Mouse (Mus musculus): ENCODE data around the gene Ipcef1. TPM values are rescaled to one million over a fixed set of nuclear protein-coding genes. Genes with fewer than 3 reads are reported as not detected.

The Ipcef1 gene
- polyA plus RNA-seq, 1 experiment from 2014 or later, result 0.46 TPM

DNA sequence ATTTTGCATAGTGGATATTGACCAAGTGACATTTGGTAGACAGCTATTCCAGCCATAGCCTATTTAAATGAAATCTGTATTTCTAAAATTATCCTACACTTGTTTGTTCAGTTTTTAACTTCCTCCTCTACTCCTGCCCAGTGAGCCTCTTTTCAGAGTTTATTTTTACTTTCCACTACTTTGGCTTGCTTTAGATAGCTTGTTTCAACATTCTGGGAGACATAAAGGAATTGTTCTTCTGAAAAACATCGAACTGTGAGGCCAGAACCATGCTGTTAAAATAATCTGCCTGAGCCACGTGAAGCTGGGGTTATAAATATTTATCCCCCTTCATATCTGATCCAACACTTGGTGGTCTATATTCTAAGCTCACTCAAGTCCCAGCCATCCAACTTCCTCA lies 121.4 kb downstream of the Ipcef1 start:
- no peak overlapping the region for H3K9ac ChIP-seq (ENCODE audit: low read depth, low read length)
- no peak overlapping the region for H3K4me2 ChIP-seq (ENCODE audit: low read depth, low read length)
- no peaks in the 10 kb centered on the region for H3K4me1 ChIP-seq (ENCODE audit: control insufficient read depth, insufficient read depth, low read length)
- H3K27me3 ChIP-seq (replicated peaks; ENCODE audit: control insufficient read depth, insufficient read depth, low read length), result no peaks in the 10 kb centered on the region
- H3K4me3 ChIP-seq (ENCODE audit: low read depth, low read length), result no peak overlapping the region
- no peak for ATAC-seq (ENCODE audit: low read depth)
- no peak overlapping the region for H3K27ac ChIP-seq (replicated peaks; ENCODE audit: low read depth, low read length)
- DNase-seq (ENCODE audit: low spot score), result no peak
- WGBS, result 57% methylated on average over 2 of the region's 2 CpGs
- no peaks in the 10 kb centered on the region for H3K9me3 ChIP-seq (ENCODE audit: control insufficient read depth, low read length)
- no peaks in the 10 kb centered on the region for H3K36me3 ChIP-seq (ENCODE audit: control insufficient read depth, insufficient read depth, low read length)

DNA sequence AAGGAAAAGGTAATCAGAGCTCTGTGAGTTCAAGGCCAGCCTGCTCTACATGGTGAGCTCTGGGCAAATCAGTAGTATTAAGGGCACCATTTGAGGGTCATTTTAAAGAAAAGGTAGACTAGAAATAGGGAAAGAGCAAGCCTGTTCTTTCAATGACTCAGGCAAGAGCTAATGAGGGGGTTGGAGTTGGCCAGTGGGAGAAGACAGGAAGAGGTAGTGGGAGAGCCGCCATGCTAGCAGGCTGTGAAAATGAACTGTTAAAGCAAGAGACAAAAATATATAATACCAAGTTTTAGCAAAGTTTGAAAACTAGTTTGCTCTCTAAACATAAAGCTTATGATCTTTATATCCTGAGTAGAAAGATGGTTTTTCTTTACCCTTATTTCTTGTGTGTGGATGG lies 121.9 kb downstream of the Ipcef1 start:
- Histone ChIP-seq H3K9ac (ENCODE audit: low read depth, low read length) (no peak overlapping the region), H3K4me3 (ENCODE audit: low read depth, low read length) (no peak overlapping the region), H3K4me1 (ENCODE audit: control insufficient read depth, insufficient read depth, low read length) (no peaks in the 10 kb centered on the region), H3K9me3 (ENCODE audit: control insufficient read depth, low read length) (no peaks in the 10 kb centered on the region), H3K4me2 (ENCODE audit: low read depth, low read length) (no peak overlapping the region), H3K36me3 (ENCODE audit: control insufficient read depth, insufficient read depth, low read length) (no peaks in the 10 kb centered on the region), H3K27me3 (replicated peaks; ENCODE audit: control insufficient read depth, insufficient read depth, low read length) (no peaks in the 10 kb centered on the region), H3K27ac (replicated peaks; ENCODE audit: low read depth, low read length) (no peak overlapping the region)
- ATAC-seq (ENCODE audit: low read depth) (no peak), DNase-seq (ENCODE audit: low spot score) (no peak)
- WGBS, result 97% methylated on average over 1 of the region's 1 CpGs

DNA sequence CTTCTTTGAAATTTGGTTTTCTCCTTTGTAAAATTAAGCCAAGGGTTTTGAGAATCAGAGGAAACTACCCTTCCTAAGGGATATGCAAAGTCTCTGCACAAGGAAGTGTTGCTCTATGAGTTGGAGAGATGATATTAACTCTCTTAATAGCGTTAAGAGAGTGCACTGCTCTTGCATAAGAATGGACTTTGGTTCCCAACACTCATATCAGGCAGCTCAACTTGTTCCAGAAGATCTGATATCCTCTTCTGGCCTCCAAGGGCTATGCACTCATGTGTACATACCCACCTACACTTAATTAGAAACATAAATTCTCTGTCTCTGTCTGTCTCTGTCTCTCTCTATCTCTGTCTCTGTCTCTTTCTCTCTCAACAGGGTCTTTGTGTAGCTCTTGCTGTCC lies 123.4 kb downstream of the Ipcef1 start:
- ATAC-seq (ENCODE audit: low read depth) (no peak), DNase-seq (ENCODE audit: low spot score) (no peak)
- Histone ChIP-seq H3K4me1 (ENCODE audit: control insufficient read depth, insufficient read depth, low read length) (no peaks in the 10 kb centered on the region), H3K27me3 (replicated peaks; ENCODE audit: control insufficient read depth, insufficient read depth, low read length) (no peaks in the 10 kb centered on the region), H3K9ac (ENCODE audit: low read depth, low read length) (no peak overlapping the region), H3K4me2 (ENCODE audit: low read depth, low read length) (no peak overlapping the region), H3K36me3 (ENCODE audit: control insufficient read depth, insufficient read depth, low read length) (no peaks in the 10 kb centered on the region), H3K4me3 (ENCODE audit: low read depth, low read length) (no peak overlapping the region), H3K9me3 (ENCODE audit: control insufficient read depth, low read length) (no peaks in the 10 kb centered on the region), H3K27ac (replicated peaks; ENCODE audit: low read depth, low read length) (no peak overlapping the region)
- WGBS, result 72% methylated on average over 1 of the region's 1 CpGs

DNA sequence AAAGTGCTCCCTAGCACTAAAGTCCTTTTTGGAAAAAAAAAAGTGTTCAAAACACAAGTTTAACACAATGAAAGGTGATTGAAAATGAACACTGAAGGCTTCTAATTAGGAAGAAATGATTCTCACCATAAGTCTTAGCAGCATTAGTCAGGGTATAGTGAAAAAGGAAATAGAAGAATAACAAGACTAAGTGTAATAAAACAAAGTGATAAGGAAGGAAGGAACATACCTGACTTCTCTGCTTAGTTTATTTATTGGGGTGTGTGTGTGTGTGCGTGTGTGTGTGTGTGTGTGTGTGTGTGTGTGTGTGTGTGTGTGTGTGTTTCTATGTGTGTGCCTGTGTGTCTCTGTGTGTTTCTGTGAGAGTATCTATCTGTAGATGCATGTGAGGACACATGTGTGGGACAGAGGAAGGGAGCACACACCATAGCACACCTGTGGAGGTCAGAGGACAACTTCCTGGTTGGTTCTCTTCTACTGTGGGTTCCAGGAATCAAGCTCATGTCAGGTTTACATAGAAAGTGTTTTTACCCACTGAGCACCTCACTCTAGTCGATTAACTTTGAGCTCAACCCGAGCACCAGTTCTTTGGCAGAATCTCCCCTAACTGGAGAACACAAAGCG lies 124.6 kb downstream of the Ipcef1 start:
- DNase-seq (ENCODE audit: low spot score) (no peak), ATAC-seq (ENCODE audit: low read depth) (no peak)
- no peak overlapping the region for H3K4me2 ChIP-seq (ENCODE audit: low read depth, low read length)
- no peaks in the 10 kb centered on the region for H3K27me3 ChIP-seq (replicated peaks; ENCODE audit: control insufficient read depth, insufficient read depth, low read length)
- H3K9ac ChIP-seq (ENCODE audit: low read depth, low read length), result no peak overlapping the region
- no peak overlapping the region for H3K4me3 ChIP-seq (ENCODE audit: low read depth, low read length)
- H3K9me3 ChIP-seq (ENCODE audit: control insufficient read depth, low read length), result no peaks in the 10 kb centered on the region
- no peaks in the 10 kb centered on the region for H3K4me1 ChIP-seq (ENCODE audit: control insufficient read depth, insufficient read depth, low read length)
- H3K27ac ChIP-seq (replicated peaks; ENCODE audit: low read depth, low read length), result no peak overlapping the region
- H3K36me3 ChIP-seq (ENCODE audit: control insufficient read depth, insufficient read depth, low read length), result no peaks in the 10 kb centered on the region
- 79% methylated on average over 4 of the region's 4 CpGs for WGBS

DNA sequence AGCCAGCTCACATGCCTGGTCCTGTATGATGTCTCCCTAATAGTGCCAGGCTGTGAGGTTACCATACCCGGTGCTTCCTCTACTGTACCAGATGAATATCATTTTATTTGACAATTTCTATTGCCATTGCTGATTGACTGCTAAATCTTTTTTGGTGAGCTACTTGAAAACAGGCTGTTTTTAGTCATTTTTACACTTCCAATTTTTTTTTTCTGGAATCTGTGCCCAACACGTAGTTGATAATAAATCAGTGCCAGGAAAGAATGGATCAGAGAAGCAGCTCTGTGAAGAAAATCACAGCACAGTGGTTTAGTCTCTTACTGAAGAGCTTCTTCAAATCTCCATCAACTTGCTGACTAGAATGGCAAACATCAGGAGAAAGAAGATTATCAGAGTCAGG lies 125.6 kb downstream of the Ipcef1 start:
- Histone ChIP-seq H3K4me3 (ENCODE audit: low read depth, low read length) (no peak overlapping the region), H3K4me2 (ENCODE audit: low read depth, low read length) (no peak overlapping the region), H3K9me3 (ENCODE audit: control insufficient read depth, low read length) (no peaks in the 10 kb centered on the region), H3K4me1 (ENCODE audit: control insufficient read depth, insufficient read depth, low read length) (no peaks in the 10 kb centered on the region), H3K27ac (replicated peaks; ENCODE audit: low read depth, low read length) (no peak overlapping the region), H3K36me3 (ENCODE audit: control insufficient read depth, insufficient read depth, low read length) (no peaks in the 10 kb centered on the region), H3K27me3 (replicated peaks; ENCODE audit: control insufficient read depth, insufficient read depth, low read length) (no peaks in the 10 kb centered on the region), H3K9ac (ENCODE audit: low read depth, low read length) (no peak overlapping the region)
- no peak for ATAC-seq (ENCODE audit: low read depth)
- WGBS, result 84% methylated on average over 2 of the region's 2 CpGs
- no peak for DNase-seq (ENCODE audit: low spot score)

DNA sequence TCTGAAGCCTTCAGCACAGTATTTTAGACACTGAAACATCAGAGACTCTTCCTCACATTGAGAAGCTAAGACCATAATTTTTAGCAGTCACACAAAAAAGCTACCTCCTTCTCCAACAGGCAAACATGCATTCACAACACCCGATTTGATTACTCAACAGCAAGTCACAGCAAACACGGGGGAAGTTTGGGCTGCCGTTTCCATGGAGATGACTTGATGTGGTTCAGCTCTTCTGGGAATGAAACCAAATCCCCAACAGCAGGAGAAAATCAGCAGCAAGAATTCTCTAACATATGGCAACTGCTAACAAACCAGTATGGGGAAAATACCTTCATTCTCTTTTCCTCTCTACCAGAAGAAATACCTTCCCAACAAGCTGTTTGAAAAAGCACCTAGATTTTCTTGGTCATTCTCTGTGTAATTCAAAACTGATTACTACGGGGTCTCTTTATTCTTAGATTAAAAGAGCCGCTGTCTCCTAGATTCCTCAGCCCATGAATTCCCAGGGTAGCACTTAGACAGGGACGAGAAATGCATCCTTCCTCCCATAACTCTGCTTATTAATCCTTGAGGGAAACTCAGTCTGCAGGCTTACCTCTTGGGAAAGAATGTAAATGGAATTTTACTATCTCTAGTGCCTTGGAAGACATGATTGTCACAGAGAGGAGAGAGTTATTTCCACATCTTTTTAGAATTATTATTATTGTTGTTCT lies 135.6 kb downstream of the Ipcef1 start:
- peak overlapping the region; percentile 75 for H3K27ac ChIP-seq (replicated peaks; ENCODE audit: low read depth, low read length)
- H3K27me3 ChIP-seq (replicated peaks; ENCODE audit: control insufficient read depth, insufficient read depth, low read length), result no peaks in the 10 kb centered on the region
- peak; percentile 93 for DNase-seq (ENCODE audit: low spot score)
- no peak overlapping the region for H3K4me3 ChIP-seq (ENCODE audit: low read depth, low read length)
- ATAC-seq (ENCODE audit: low read depth), result peak; percentile 89
- H3K9ac ChIP-seq (ENCODE audit: low read depth, low read length), result no peak overlapping the region
- H3K4me2 ChIP-seq (ENCODE audit: low read depth, low read length), result peak overlapping the region; percentile 28
- WGBS, result 5% methylated on average over 6 of the region's 6 CpGs
- no peaks in the 10 kb centered on the region for H3K9me3 ChIP-seq (ENCODE audit: control insufficient read depth, low read length)
- H3K4me1 ChIP-seq (ENCODE audit: control insufficient read depth, insufficient read depth, low read length), result peaks cover 8% of the 10 kb centered on the region
- no peaks in the 10 kb centered on the region for H3K36me3 ChIP-seq (ENCODE audit: control insufficient read depth, insufficient read depth, low read length)

DNA sequence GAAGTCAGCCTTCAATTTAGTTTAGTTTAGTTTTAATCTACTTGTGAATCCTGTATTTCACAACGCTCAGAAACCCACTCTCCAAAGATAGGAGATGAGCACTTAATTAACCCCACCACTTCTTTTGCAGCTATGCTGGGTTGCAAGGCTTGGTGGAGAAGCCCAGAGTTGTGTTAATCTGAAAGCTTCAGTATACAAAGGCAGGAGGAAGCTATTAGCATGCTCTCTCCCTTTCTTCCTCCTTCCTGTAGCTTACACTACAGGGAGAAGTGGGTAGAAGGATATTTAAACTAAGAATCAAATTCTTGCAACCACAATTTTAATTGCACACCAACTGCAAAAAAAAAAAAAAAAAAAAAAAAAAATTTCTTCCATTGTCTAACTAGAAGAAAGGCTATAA lies 136.3 kb downstream of the Ipcef1 start:
- no peak for ATAC-seq (ENCODE audit: low read depth)
- no peak overlapping the region; the same call in 1 of the 2 replicates for H3K27ac ChIP-seq (replicated peaks; ENCODE audit: low read depth, low read length)
- no peaks in the 10 kb centered on the region for H3K27me3 ChIP-seq (replicated peaks; ENCODE audit: control insufficient read depth, insufficient read depth, low read length)

DNA sequence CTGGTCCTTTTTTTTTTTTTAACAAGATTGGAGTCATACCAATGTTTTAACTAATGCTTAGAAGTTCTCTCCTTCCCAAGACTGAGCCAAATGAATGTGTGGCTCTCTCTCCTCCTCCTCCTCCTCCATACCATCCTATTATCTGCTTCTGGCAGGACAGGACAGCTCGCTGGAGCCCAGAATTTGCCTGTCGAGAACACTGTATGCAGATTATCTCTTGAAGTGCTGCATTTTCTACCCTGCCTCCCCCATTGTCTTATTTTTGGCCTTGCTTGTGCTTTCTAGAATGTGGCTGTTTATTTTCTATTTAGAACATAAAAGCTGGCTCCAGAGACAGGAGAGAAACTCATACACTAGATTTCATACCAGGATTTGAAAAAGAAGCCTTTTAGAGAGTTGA lies 142.5 kb downstream of the Ipcef1 start:
- H3K9me3 ChIP-seq (ENCODE audit: control insufficient read depth, low read length), result no peaks in the 10 kb centered on the region
- no peak for ATAC-seq (ENCODE audit: low read depth)
- no peaks in the 10 kb centered on the region for H3K4me1 ChIP-seq (ENCODE audit: control insufficient read depth, insufficient read depth, low read length)
- H3K27me3 ChIP-seq (replicated peaks; ENCODE audit: control insufficient read depth, insufficient read depth, low read length), result no peaks in the 10 kb centered on the region
- DNase-seq (ENCODE audit: low spot score), result no peak
- H3K4me3 ChIP-seq (ENCODE audit: low read depth, low read length), result no peak overlapping the region
- WGBS, result 70% methylated on average over 2 of the region's 2 CpGs
- H3K27ac ChIP-seq (replicated peaks; ENCODE audit: low read depth, low read length), result no peak overlapping the region
- no peak overlapping the region for H3K9ac ChIP-seq (ENCODE audit: low read depth, low read length)
- no peaks in the 10 kb centered on the region for H3K36me3 ChIP-seq (ENCODE audit: control insufficient read depth, insufficient read depth, low read length)
- no peak overlapping the region for H3K4me2 ChIP-seq (ENCODE audit: low read depth, low read length)

More for the DNA sequence above, 136.3 kb downstream of the Ipcef1 start:
- no peaks in the 10 kb centered on the region for H3K9me3 ChIP-seq (ENCODE audit: control insufficient read depth, low read length)
- 47% methylated on average over 1 of the region's 1 CpGs for WGBS
- H3K4me2 ChIP-seq (ENCODE audit: low read depth, low read length), result no peak overlapping the region
- H3K9ac ChIP-seq (ENCODE audit: low read depth, low read length), result no peak overlapping the region
- DNase-seq (ENCODE audit: low spot score), result no peak
- no peaks in the 10 kb centered on the region for H3K36me3 ChIP-seq (ENCODE audit: control insufficient read depth, insufficient read depth, low read length)
- no peak overlapping the region for H3K4me3 ChIP-seq (ENCODE audit: low read depth, low read length)
- H3K4me1 ChIP-seq (ENCODE audit: control insufficient read depth, insufficient read depth, low read length), result peaks cover 8% of the 10 kb centered on the region

Data from embryonic facial prominence, embryonic 14.5 days (tissue).